Mouse (Mus musculus) limb, embryonic 14.5 days (tissue): ENCODE results near the gene Cd302. TPM values are rescaled to one million over a fixed set of nuclear protein-coding genes. Genes with fewer than 3 reads are reported as not detected.

ENCODE experiments used
- ATAC-seq: fragments of 200-750 bp; cut with Nextera tagmentation; 2 replicates; pipeline ENCODE4 v1.8.0; 2017; ENCODE audit warnings: low read depth, moderate number of reproducible peaks, moderate TSS enrichment; ENCODE audit not compliant: low FRiP score
- DNase-seq: peaks from one replicate; pipeline ENCODE4 v3.0.0-alpha.2; 2015; ENCODE audit warnings: low spot score
- H3K27ac ChIP-seq: fragments of 300-500 bp; sonication (generic); replicated peaks from 2 replicates; pipeline ENCODE4 v1.5.1; 2014; ENCODE audit warnings: low read depth, mild to moderate bottlenecking, low read length, moderate library complexity, mixed read lengths
- H3K27me3 ChIP-seq: fragments of 300-500 bp; sonication (generic); 2 replicates; pipeline ENCODE4 v1.6.1; 2014; ENCODE audit warnings: low read length, mixed read lengths; ENCODE audit not compliant: control insufficient read depth, insufficient read depth
- H3K36me3 ChIP-seq: fragments of 300-500 bp; sonication (generic); 2 replicates; pipeline ENCODE4 v1.6.1; 2014; ENCODE audit warnings: mild to moderate bottlenecking, low read length, moderate library complexity, mixed read lengths; ENCODE audit not compliant: control insufficient read depth, insufficient read depth
- H3K4me1 ChIP-seq: fragments of 300-500 bp; sonication (generic); 2 replicates; pipeline ENCODE4 v1.6.1; 2014; ENCODE audit warnings: antibody characterized with exemption, low read length, mixed read lengths; ENCODE audit not compliant: control insufficient read depth, insufficient read depth
- H3K4me2 ChIP-seq: fragments of 300-500 bp; sonication (generic); replicated peaks from 2 replicates; pipeline ENCODE4 v1.6.1; 2014; ENCODE audit warnings: low read depth, mild to moderate bottlenecking, low read length, moderate library complexity; ENCODE audit not compliant: severe bottlenecking
- H3K4me3 ChIP-seq: fragments of 300-500 bp; sonication (generic); replicated peaks from 2 replicates; pipeline ENCODE4 v1.5.1; 2014; ENCODE audit warnings: low read length
- H3K9ac ChIP-seq: fragments of 300-500 bp; sonication (generic); 2 replicates; pipeline ENCODE4 v1.6.1; 2014; ENCODE audit warnings: mild to moderate bottlenecking, low read depth, low read length, moderate library complexity; ENCODE audit not compliant: severe bottlenecking
- H3K9me3 ChIP-seq: fragments of 300-500 bp; sonication (generic); 2 replicates; pipeline ENCODE4 v1.6.1; 2016; ENCODE audit warnings: low read length; ENCODE audit not compliant: control insufficient read depth
- POLR2A ChIP-seq: fragments of 200-500 bp; IDR thresholded peaks from 2 replicates; pipeline ENCODE4 v1.8.0; 2012; ENCODE audit warnings: inconsistent platforms, mild to moderate bottlenecking, moderate library complexity, borderline replicate concordance; ENCODE audit not compliant: insufficient read depth, insufficient read length; ENCODE audit errors: extremely low read depth
- WGBS: fragments of 180-500 bp; shearing (Covaris S2); extraction: QIAGEN DNeasy Blood & Tissue Kit; methylation state at CpG from one replicate; pipeline ENCODE4 v1.1.7; 2014; 5-methylcytosine and 5-hydroxymethylcytosine counted together
- polyA plus RNA-seq, 2 experiments: library from polyadenylated mRNA; depleted of rRNA in 1 of 2; stranded (reverse) in 1 of 2; unstranded in 1 of 2; fragments of >200 nt; fragmentation: Nextera tagmentation in 1 of 2; extraction: Ambion mirVana in 1 of 2; gene quantifications; 2 replicates each; pipeline versions ENCODE4 v1.2.1 to v1.2.3; 2012 to 2014

The Cd302 gene
- polyA plus RNA-seq, 2 experiments, result 23.5 to 45.4 TPM

DNA sequence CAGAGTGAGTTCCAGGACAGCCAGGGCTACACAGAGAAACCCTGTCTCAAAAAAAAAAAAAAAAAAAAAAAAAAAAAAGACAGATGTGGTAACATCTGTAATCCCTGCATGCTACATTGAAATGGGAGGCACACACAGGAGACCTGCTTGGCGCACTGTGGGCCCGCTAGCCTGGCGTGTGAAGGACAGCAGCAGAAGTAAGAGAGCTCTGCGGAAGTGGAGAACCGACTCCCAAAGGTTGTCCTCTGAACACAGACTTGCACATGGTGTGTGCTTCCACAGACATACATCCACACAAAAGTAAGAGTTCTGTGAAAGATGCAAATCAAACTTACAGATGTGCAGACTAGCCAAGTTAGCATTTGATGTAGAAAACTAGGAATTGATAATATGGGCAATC is 25.1 kb downstream of the Cd302 start:
- no peak for DNase-seq
- Histone ChIP-seq H3K36me3 (peaks cover 11% of the 10 kb centered on the region), H3K4me3 (no peak overlapping the region), H3K4me2 (no peak overlapping the region), H3K27me3 (no peaks in the 10 kb centered on the region), H3K4me1 (no peaks in the 10 kb centered on the region), H3K27ac (no peak overlapping the region), H3K9ac (no peak overlapping the region), H3K9me3 (0 out of 2 replicates have a peak, but pooled peaks cover 8% of the 10 kb centered on the region)
- 97% methylated on average over 5 of the region's 5 CpGs for WGBS
- no peak for ATAC-seq
- TF ChIP-seq POLR2A, result no peak

DNA sequence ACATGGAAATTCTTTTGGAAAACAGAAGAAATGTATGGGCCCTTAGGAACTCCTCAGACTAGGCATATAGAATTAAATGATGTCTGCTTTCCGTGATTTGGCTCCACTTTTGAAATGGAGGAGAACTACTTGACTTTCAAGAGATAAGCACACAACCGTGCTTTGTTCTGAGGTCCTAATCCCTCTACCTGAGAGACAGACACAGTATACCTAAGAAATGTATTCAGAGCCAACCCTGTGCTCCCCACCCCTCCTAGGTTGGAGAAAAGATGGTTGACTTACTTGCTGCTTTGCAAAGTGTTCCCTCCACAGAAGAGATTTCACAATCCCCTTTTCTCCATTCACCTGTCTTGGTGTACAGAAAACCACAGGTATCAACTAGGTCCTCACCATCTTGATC is 27.5 kb downstream of the Cd302 start:
- no peaks in the 10 kb centered on the region for H3K27me3 ChIP-seq
- 91% methylated on average over 2 of the region's 2 CpGs for WGBS
- H3K9me3 ChIP-seq, result 0 out of 2 replicates have a peak, but pooled peaks cover 8% of the 10 kb centered on the region
- no peak overlapping the region for H3K4me3 ChIP-seq
- ATAC-seq (no peak), DNase-seq (no peak)
- no peak for TF ChIP-seq POLR2A
- H3K36me3 ChIP-seq, result peaks cover 12% of the 10 kb centered on the region
- no peaks in the 10 kb centered on the region for H3K4me1 ChIP-seq
- H3K4me2 ChIP-seq, result no peak overlapping the region
- H3K9ac ChIP-seq, result no peak overlapping the region
- H3K27ac ChIP-seq, result no peak overlapping the region

DNA sequence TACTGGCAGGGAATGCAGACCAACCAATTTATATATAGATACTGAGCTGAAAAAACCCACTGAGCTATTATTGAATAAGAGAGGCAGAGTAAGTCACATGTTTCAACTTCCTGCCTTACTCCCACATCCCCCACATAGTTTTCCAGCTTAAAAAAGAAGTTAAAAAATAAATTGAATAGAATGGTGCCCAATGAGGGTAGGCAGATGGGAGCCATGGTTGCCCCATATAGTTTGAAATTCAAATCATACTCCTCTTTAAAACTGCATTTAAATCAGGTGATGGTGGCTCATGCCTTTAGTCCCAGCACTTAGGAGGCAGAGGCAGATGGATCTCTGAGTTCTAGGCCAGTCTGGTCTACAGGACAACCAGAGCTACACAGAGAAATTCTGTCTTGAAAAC is 30.8 kb downstream of the Cd302 start:
- no peak for ATAC-seq
- H3K36me3 ChIP-seq, result peaks cover 29% of the 10 kb centered on the region

DNA sequence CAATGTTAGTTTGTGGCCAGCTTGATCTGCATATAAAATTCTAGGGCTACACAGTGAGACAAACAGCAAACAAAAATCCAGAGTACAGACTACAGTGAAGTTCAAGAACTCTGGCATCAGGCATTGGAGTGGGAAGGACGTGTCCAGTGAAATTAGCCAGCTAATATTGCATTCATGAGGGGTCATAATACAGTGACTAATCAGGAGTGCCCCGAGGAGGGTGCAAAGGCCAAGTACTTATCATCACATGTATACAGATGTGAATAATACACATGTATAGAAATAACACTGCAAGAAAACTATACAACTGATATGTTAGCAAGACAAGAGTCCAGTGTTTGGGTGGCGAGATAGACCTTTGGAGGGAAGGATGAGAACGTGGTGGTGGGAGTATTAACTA is 31.5 kb downstream of the Cd302 start:
- Histone ChIP-seq H3K4me3 (no peak overlapping the region), H3K9ac (no peak overlapping the region), H3K4me1 (no peaks in the 10 kb centered on the region), H3K36me3 (peaks cover 29% of the 10 kb centered on the region), H3K4me2 (no peak overlapping the region), H3K27ac (no peak overlapping the region), H3K9me3 (0 out of 2 replicates have a peak, but pooled peaks cover 3% of the 10 kb centered on the region), H3K27me3 (no peaks in the 10 kb centered on the region)
- 87% methylated on average over 4 of the region's 4 CpGs for WGBS
- no peak for TF ChIP-seq POLR2A
- no peak for ATAC-seq
- no peak for DNase-seq

More for the DNA sequence above, 30.8 kb downstream of the Cd302 start:
- no peak overlapping the region for H3K27ac ChIP-seq
- H3K9ac ChIP-seq, result no peak overlapping the region
- H3K9me3 ChIP-seq, result 0 out of 2 replicates have a peak, but pooled peaks cover 8% of the 10 kb centered on the region
- no peak overlapping the region for H3K4me3 ChIP-seq
- no peak overlapping the region for H3K4me2 ChIP-seq
- TF ChIP-seq POLR2A, result no peak
- no peak for DNase-seq
- H3K4me1 ChIP-seq, result no peaks in the 10 kb centered on the region
- no peaks in the 10 kb centered on the region for H3K27me3 ChIP-seq

DNA sequence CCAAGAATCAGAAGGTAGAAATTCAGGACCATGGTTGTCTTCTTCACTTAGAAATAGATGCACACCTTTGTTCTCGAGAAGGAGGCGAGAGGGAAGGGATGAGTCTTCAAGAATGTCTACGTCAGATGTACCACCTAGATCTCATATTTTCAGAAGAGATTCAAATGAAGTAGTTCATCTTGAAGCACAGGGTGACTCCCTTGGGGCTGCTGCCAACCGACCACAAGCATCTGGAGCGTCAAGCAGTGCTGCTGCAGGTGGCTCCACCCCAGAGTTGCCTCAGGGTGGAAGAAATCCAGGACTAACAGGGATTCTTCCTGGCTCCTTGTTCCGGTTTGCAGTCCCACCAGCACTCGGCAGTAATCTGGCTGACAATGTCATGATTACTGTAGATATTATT is 49.8 kb downstream of the Cd302 start:
- no peaks in the 10 kb centered on the region for H3K27me3 ChIP-seq
- H3K9me3 ChIP-seq, result no peaks in the 10 kb centered on the region
- no peak for TF ChIP-seq POLR2A
- no peak overlapping the region for H3K4me2 ChIP-seq
- no peaks in the 10 kb centered on the region for H3K4me1 ChIP-seq
- 76% methylated on average over 7 of the region's 7 CpGs for WGBS
- no peak for ATAC-seq
- no peak overlapping the region for H3K27ac ChIP-seq
- H3K36me3 ChIP-seq, result peaks cover 85% of the 10 kb centered on the region
- no peak for DNase-seq
- H3K9ac ChIP-seq, result no peak overlapping the region
- H3K4me3 ChIP-seq, result no peak overlapping the region

DNA sequence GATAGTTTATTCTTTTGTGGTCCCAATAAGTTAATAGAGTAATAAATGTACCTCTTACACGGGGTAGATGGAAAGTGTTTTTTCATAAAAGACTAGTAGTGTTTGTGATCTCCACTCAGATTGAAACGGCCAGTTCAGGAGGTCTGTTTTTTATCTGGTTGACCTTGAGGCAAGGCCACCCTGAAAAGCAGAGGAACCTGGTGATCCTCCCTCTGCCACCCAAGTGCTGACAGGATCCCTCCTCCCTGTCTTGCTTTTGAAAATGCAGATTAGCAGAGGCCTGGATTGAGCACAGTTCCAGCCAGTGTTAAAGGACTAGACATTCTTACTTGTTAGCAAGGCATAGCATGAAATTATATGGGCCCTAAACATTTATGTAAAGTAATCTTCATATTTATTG is 51.1 kb downstream of the Cd302 start:
- Histone ChIP-seq H3K36me3 (peaks cover 76% of the 10 kb centered on the region), H3K4me3 (no peak overlapping the region), H3K27ac (no peak overlapping the region), H3K27me3 (no peaks in the 10 kb centered on the region), H3K4me1 (no peaks in the 10 kb centered on the region), H3K9ac (no peak overlapping the region), H3K9me3 (no peaks in the 10 kb centered on the region), H3K4me2 (no peak overlapping the region)
- no peak for TF ChIP-seq POLR2A
- ATAC-seq, result no peak
- 62% methylated on average over 2 of the region's 2 CpGs for WGBS
- no peak for DNase-seq
